Mouse (Mus musculus) c-Kit-negative CD71-positive TER-119-positive erythroid progenitor cells, embryonic 14.5 days (primary cell): ENCODE measurements around the gene Gm17026.
"Not testable (repeated sequence)": the region's sequence is repeated elsewhere in the genome, so short reads cannot be mapped to it uniquely, and the experiment has no call there.

Experiments
- DNase-seq: peaks from one replicate; pipeline ENCODE4 v3.0.0-alpha.2; 2013; ENCODE audit warnings: low read depth, low spot score

Gene Gm17026

DNA sequence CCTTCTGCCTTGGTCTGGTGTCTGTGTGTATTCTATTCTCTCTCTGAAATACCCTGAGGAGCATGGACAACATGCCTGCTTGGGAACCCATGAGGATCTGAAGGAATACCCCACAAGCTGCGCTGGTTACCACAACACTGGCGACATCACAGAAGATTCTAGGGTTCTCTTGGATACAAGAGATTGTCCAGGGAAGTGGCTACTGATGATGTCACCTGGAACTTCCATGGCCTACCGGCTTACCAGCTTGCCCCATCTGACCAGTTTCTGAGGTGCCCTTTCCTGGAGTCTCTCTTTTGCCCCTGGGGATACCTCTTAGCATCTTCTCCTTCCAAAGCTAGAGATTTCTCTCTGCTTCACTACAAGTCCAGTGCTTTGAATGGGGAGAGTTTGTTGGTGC lies at the start of gene Gm17026:
Gene Gm17026 (minus strand): TSS at position 101 of the 400 bp plus-strand sequence.
- DNase-seq, result not testable (repeated sequence)

DNA sequence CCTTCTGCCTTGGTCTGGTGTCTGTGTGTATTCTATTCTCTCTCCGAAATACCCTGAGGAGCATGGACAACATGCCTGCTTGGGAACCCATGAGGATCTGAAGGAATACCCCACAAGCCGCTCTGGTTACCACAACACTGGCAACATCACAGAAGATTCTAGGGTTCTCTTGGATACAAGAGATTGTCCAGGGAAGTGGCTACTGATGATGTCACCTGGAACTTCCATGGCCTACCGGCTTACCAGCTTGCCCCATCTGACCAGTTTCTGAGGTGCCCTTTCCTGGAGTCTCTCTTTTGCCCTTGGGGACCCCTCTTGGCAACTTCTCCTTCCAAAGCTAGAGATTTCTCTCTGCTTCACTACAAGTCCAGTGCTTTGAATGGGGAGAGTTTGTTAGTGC lies 37.4 kb upstream of the Gm17026 start, which contains the start of gene Gm9611:
Gene Gm9611 (minus strand): TSS at position 101 of the 400 bp plus-strand sequence.
- DNase-seq, result not testable (repeated sequence)

DNA sequence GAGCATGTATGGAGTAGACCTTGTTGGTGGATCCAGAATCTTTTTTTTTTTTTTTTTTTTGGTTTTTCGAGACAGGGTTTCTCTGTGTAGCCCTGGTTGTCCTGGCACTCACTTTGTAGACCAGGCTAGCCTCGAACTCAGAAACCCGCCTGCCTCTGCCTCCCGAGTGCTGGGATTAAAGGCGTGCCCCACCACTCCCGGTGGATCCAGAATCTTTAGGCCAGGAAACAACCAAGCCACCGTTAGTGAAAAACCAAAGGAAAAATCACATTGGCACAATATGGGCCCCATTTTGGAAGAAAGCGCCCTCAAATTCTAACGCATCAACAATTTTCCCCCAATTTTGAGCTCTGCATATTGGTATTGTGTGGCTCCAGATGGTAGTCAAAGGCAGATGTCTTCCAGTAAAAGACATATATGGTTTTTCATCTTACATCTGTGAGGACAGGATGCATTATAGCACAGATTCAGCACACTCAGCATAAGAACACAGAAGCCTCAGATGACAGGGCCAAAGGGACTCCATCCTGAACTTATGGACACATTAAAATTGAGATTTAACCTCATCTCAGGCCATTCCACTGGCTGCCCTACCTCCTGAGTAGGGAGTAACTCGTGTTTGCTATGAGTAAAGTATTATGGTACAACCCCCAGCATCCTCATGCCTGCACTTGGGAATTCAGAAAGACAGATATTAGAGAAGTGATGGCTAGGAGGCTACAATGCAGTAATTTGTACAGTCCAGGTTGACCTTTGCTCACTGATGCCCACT lies 42.9 kb downstream of the Gm17026 start:
- not testable (repeated sequence) for DNase-seq
